Comparison of ENCODE assay signal across 15 mouse cellular contexts in the genomic region with DNA sequence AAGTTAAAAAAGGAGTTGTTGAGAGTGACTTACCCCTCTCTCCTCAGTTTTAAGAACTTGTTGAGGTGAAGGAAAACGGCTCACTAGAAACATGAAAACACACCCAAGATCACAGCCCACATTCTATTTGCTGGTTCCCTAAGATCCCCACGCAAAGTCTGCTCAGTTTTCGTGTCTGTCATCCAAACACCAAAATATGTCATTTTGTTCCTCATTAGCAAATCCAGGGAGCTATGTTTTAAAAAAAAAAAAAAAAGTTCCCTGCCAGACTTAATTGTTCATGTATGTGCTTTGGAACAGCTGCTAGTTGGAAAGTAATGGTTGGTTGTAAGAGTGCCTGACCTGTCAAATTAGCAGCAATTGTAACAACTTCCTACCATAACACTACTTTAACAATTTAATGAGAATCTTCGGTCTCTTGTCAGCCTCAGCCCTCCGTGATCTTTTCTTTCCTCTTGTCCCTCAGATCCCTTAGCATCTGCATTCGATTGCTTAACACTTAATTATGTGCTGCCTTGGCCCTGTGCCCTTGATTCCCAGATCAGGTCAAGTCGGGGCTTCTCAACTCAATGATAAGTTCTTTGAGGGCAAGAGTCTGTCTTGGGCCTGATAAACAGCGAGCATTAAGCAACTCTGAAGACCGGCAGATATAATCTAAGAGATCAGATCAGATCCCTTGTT. TPM values are rescaled to one million over a fixed set of nuclear protein-coding genes. Genes with fewer than 3 reads are reported as not detected.
DNase-seq lines count a peak whose midpoint lies in the region; ATAC-seq and TF ChIP-seq lines count a peak whose summit lies in the region.
"Had no signal": no experiment of that assay in that cellular context is flagged by ENCODE, and none has a peak within 500 bp of the region (broad histone marks: within the 10 kb centered on the region; RNA-seq: fewer than 3 reads in every experiment).

No protein-coding gene starts in this region.

- TF ChIP-seq EP300 in lung, postnatal 0 days (IDR thresholded peaks at IDR 0.05): no peak

- ATAC-seq in embryonic facial prominence, embryonic 12.5 days (ENCODE audit: insufficient number of reproducible peaks, insufficient read depth, low FRiP score, low TSS enrichment): no peak
- ATAC-seq in kidney, embryonic 16.5 days (ENCODE audit: low FRiP score, low TSS enrichment): no peak
- ATAC-seq in lung, postnatal 0 days: no peak
- ATAC-seq: forebrain, postnatal 0 days; midbrain, embryonic 13.5 days had no signal

- H3K36me3 ChIP-seq in embryonic facial prominence, embryonic 12.5 days: no peaks in the 10 kb centered on the region
- H3K36me3 ChIP-seq in embryonic facial prominence, embryonic 10.5 days (replicated peaks): peaks cover 2% of the 10 kb centered on the region
- no peaks in the 10 kb centered on the region for H3K36me3 ChIP-seq in kidney, embryonic 16.5 days (ENCODE audit: insufficient read depth, low read length)
- no peaks in the 10 kb centered on the region for H3K36me3 ChIP-seq in lung, postnatal 0 days (ENCODE audit: insufficient read depth, low read length)
- H3K36me3 ChIP-seq: midbrain, embryonic 13.5 days had no signal

- WGBS in embryonic facial prominence, embryonic 12.5 days: 36% methylated on average over 9 of the region's 9 CpGs
- WGBS in embryonic facial prominence, embryonic 10.5 days: 41% methylated on average over 9 of the region's 9 CpGs
- 66% methylated on average over 9 of the region's 9 CpGs for WGBS in kidney, embryonic 16.5 days
- 29% methylated on average over 9 of the region's 9 CpGs for WGBS in lung, postnatal 0 days

- H3K4me1 ChIP-seq in embryonic facial prominence, embryonic 12.5 days: peaks cover 23% of the 10 kb centered on the region; the same call in 1 of the 2 replicates
- peaks cover 36% of the 10 kb centered on the region for H3K4me1 ChIP-seq in embryonic facial prominence, embryonic 10.5 days
- peaks cover 12% of the 10 kb centered on the region; the same call in 1 of the 2 replicates for H3K4me1 ChIP-seq in kidney, embryonic 16.5 days (ENCODE audit: insufficient read depth, low read length)
- no peaks in the 10 kb centered on the region for H3K4me1 ChIP-seq in lung, postnatal 0 days (ENCODE audit: insufficient read depth, low read depth, low read length)

- no peaks in the 10 kb centered on the region for H3K27me3 ChIP-seq in embryonic facial prominence, embryonic 12.5 days
- peaks cover 20% of the 10 kb centered on the region for H3K27me3 ChIP-seq in embryonic facial prominence, embryonic 10.5 days (replicated peaks; ENCODE audit: low read depth, poor library complexity, severe bottlenecking)
- H3K27me3 ChIP-seq in kidney, embryonic 16.5 days (ENCODE audit: insufficient read depth, low read length): no peaks in the 10 kb centered on the region
- H3K27me3 ChIP-seq in lung, postnatal 0 days (replicated peaks; ENCODE audit: insufficient read depth, low read length): no peaks in the 10 kb centered on the region

- no peak overlapping the region for H3K4me3 ChIP-seq in embryonic facial prominence, embryonic 12.5 days
- no peak overlapping the region for H3K4me3 ChIP-seq in embryonic facial prominence, embryonic 10.5 days
- no peak overlapping the region for H3K4me3 ChIP-seq in kidney, embryonic 16.5 days (ENCODE audit: low read length)
- no peak overlapping the region for H3K4me3 ChIP-seq in lung, postnatal 0 days (ENCODE audit: low read depth, low read length)
- H3K4me3 ChIP-seq: left cerebral cortex, adult 2 months had no signal

- TF ChIP-seq CTCF in lung, postnatal 0 days (IDR thresholded peaks at IDR 0.05): no peak

- H3K9ac ChIP-seq in embryonic facial prominence, embryonic 12.5 days: no peak overlapping the region
- H3K9ac ChIP-seq in kidney, embryonic 16.5 days (replicated peaks; ENCODE audit: low read length): no peak overlapping the region
- no peak overlapping the region for H3K9ac ChIP-seq in lung, postnatal 0 days (replicated peaks; ENCODE audit: low read depth)
- H3K9ac ChIP-seq: forebrain, postnatal 0 days; liver, embryonic 14.5 days; midbrain, embryonic 13.5 days had no signal

- no peak overlapping the region for H3K27ac ChIP-seq in embryonic facial prominence, embryonic 12.5 days
- no peak overlapping the region for H3K27ac ChIP-seq in embryonic facial prominence, embryonic 10.5 days (replicated peaks)
- no peak overlapping the region for H3K27ac ChIP-seq in kidney, embryonic 16.5 days (ENCODE audit: low read length)
- 0 out of 2 replicates have a peak overlapping the region, but pooled peaks have one; percentile 27 for H3K27ac ChIP-seq in lung, postnatal 0 days (ENCODE audit: low read length)
- H3K27ac ChIP-seq: liver, embryonic 14.5 days; midbrain, embryonic 13.5 days had no signal

- H3K9me3 ChIP-seq in embryonic facial prominence, embryonic 12.5 days: no peaks in the 10 kb centered on the region
- no peaks in the 10 kb centered on the region for H3K9me3 ChIP-seq in embryonic facial prominence, embryonic 10.5 days
- H3K9me3 ChIP-seq in kidney, embryonic 16.5 days (ENCODE audit: low read length): no peaks in the 10 kb centered on the region
- H3K9me3 ChIP-seq in lung, postnatal 0 days (ENCODE audit: low read length): no peaks in the 10 kb centered on the region
- H3K9me3 ChIP-seq: midbrain, embryonic 13.5 days had no signal

- DNase-seq in embryonic facial prominence, embryonic 10.5 days (ENCODE audit: low spot score): no peak
- peak; percentile 46 for DNase-seq in kidney, postnatal 10 days
- DNase-seq in brain, adult 2 months (ENCODE audit: low read depth, low spot score): peak; percentile 60
- peak; percentile 45 for DNase-seq in lung, postnatal 0 days (ENCODE audit: low spot score)
- no peak for DNase-seq in thymus, postnatal 10 days (ENCODE audit: low spot score in 2 of 2)
- no peak for DNase-seq in spleen, postnatal 10 days (ENCODE audit: low spot score in 2 of 2)
- DNase-seq: B cell, adult 2 months; cerebellum, adult 9-10 months; forebrain, postnatal 0 days; thymus, adult 2 months had no signal

- peak overlapping the region; percentile 72; the same call in 1 of the 2 replicates for H3K4me2 ChIP-seq in embryonic facial prominence, embryonic 12.5 days (replicated peaks)
- H3K4me2 ChIP-seq in kidney, embryonic 16.5 days (replicated peaks; ENCODE audit: low read depth, low read length): no peak overlapping the region
- no peak overlapping the region for H3K4me2 ChIP-seq in lung, postnatal 0 days (replicated peaks; ENCODE audit: low read depth, low read length)

RNA-seq across cellular contexts. Expression of a gene that starts 1.2 kb away (rescaled TPM):
- polyA plus RNA-seq in embryonic facial prominence, embryonic 12.5 days (2016; fragmentation: Nextera tagmentation; extraction: Ambion mirVana): 43.4 and 49.3 TPM in 2 replicates
- polyA plus RNA-seq in embryonic facial prominence, embryonic 10.5 days (2016; fragmentation: Nextera tagmentation; extraction: Ambion mirVana): 24.2 and 25.7 TPM in 2 replicates
- 14.6 and 18.0 TPM in 2 replicates for polyA plus RNA-seq in kidney, embryonic 16.5 days (2015; fragmentation: Nextera tagmentation; extraction: Ambion mirVana)
- polyA plus RNA-seq in lung, postnatal 0 days (2015; fragmentation: Nextera tagmentation; extraction: Ambion mirVana): 17.2 and 18.5 TPM in 2 replicates

Comparison
In these comparisons a context has a peak if more than half of its experiments do, and no peak if none do; other contexts are left out.
1. DNase-seq: peak in kidney, postnatal 10 days (single experiment), brain, adult 2 months (single experiment) and lung, postnatal 0 days (single experiment); none in embryonic facial prominence, embryonic 10.5 days (single experiment), thymus, postnatal 10 days (0 of 2) and spleen, postnatal 10 days (0 of 2).